Mouse (Mus musculus): ENCODE measurements around the gene Scmh1. TPM values are rescaled to one million over a fixed set of nuclear protein-coding genes. Genes with fewer than 3 reads are reported as not detected.
"Not testable (repeated sequence)": the region's sequence is repeated elsewhere in the genome, so short reads cannot be mapped to it uniquely, and the experiment has no call there.

The Scmh1 gene
- polyA plus RNA-seq, 1 experiment from 2014 or later: 12.8 TPM

DNA sequence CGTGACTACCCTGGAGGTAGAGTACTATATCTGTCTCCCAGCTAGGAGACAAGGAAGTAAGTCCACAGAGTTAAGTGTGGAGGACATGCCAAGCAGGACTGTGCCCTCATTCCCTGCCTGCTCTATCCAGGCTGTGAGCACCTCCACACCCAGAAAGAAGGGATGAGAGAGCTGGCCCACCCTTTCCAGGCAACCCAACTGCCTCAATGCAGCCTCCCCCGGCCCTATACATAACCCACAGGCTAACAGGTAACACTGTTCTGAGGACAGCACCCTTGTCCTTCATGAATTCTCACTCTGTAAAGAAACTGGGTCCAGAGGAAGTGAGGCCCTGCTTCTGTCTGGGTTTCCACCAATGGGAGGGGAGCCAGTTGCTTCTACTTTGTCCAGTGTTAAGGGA lies 19.6 kb upstream of the Scmh1 start:
- H3K27ac ChIP-seq (replicated peaks): no peak overlapping the region
- H3K9me3 ChIP-seq (replicated peaks): no peaks in the 10 kb centered on the region
- H3K4me2 ChIP-seq: no peak overlapping the region
- no peak overlapping the region for H3K9ac ChIP-seq
- no peaks in the 10 kb centered on the region for H3K4me1 ChIP-seq (replicated peaks)
- no peaks in the 10 kb centered on the region for H3K36me3 ChIP-seq (replicated peaks)
- H3K27me3 ChIP-seq: no peaks in the 10 kb centered on the region; the same call in 1 of the 2 replicates
- WGBS (ENCODE audit: insufficient replicate concordance): 63% methylated on average over 2 of the region's 2 CpGs
- no peak for ATAC-seq (ENCODE audit: insufficient read depth)
- H3K4me3 ChIP-seq (replicated peaks): no peak overlapping the region

- H3K9me3 ChIP-seq (replicated peaks): no peaks in the 10 kb centered on the region
- WGBS (ENCODE audit: insufficient replicate concordance): 27% methylated on average over 4 of the region's 4 CpGs
- H3K4me2 ChIP-seq: no peak overlapping the region
- ATAC-seq (ENCODE audit: insufficient read depth): no peak
- peaks cover 2% of the 10 kb centered on the region for H3K4me1 ChIP-seq (replicated peaks)
- H3K9ac ChIP-seq: no peak overlapping the region
- H3K36me3 ChIP-seq (replicated peaks): no peaks in the 10 kb centered on the region
- no peaks in the 10 kb centered on the region; the same call in 1 of the 2 replicates for H3K27me3 ChIP-seq
- H3K27ac ChIP-seq (replicated peaks): no peak overlapping the region
- H3K4me3 ChIP-seq (replicated peaks): no peak overlapping the region
Measured at GRCm38 (mm10) chr4:120387496-120387895, 17.6 kb upstream of the Scmh1 start.

DNA sequence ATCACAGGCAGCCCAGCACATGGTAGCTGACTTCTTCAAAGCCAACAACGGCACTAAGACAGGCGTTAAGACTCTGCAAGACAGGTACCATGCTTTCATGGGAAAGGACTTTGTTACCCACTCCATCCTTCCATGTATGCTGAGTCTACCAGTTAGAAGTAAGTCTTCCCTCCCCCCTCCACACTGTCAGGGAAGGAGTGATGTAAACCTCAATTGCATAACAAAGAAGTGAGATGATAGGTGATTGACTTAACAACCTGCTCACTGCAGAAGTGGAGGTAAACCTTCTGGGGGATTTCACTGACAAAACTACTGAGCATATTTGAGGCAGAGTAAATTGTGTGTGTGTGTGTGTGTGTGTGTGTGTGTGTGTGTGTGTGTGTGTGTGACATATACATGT lies 17.1 kb upstream of the Scmh1 start:
- WGBS (ENCODE audit: insufficient replicate concordance): 50% methylated on average over 2 of the region's 2 CpGs

GRCm38 (mm10) chr4:120388998-120389542 lies 16.0 kb upstream of the Scmh1 start:
- H3K9me3 ChIP-seq (replicated peaks): no peaks in the 10 kb centered on the region
- no peak for ATAC-seq (ENCODE audit: insufficient read depth)
- H3K4me1 ChIP-seq (replicated peaks): peaks cover 11% of the 10 kb centered on the region
- H3K27me3 ChIP-seq: no peaks in the 10 kb centered on the region; the same call in 1 of the 2 replicates
- H3K9ac ChIP-seq: no peak overlapping the region
- no peak overlapping the region for H3K27ac ChIP-seq (replicated peaks)
- H3K4me3 ChIP-seq (replicated peaks): no peak overlapping the region
- no peaks in the 10 kb centered on the region for H3K36me3 ChIP-seq (replicated peaks)
- 53% methylated on average over 3 of the region's 3 CpGs for WGBS (ENCODE audit: insufficient replicate concordance)
- no peak overlapping the region for H3K4me2 ChIP-seq

More for the DNA sequence above, 17.1 kb upstream of the Scmh1 start:
- no peaks in the 10 kb centered on the region; the same call in 1 of the 2 replicates for H3K27me3 ChIP-seq
- peaks cover 7% of the 10 kb centered on the region for H3K4me1 ChIP-seq (replicated peaks)
- H3K4me2 ChIP-seq: no peak overlapping the region
- H3K27ac ChIP-seq (replicated peaks): no peak overlapping the region
- no peaks in the 10 kb centered on the region for H3K36me3 ChIP-seq (replicated peaks)
- H3K4me3 ChIP-seq (replicated peaks): no peak overlapping the region
- no peak overlapping the region for H3K9ac ChIP-seq
- no peaks in the 10 kb centered on the region for H3K9me3 ChIP-seq (replicated peaks)
- no peak for ATAC-seq (ENCODE audit: insufficient read depth)

DNA sequence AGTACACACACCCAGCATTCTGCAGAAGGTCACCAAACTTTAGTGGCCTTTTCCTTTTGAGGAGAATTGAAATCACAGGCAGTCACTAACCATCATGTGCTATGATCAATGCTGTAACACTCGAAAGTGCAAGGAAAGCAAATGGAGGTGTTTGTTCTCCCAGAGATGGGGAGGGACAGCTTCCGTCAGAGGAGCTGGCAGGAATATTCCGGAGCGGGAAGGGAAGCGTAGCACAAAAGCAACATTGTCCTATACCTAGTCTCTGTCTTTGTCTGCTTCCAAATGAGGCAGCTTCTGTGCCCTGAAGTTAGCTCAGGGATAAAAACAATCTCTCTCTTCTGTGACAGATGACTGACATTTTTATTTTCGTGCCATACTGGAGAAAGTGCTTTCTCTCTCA lies 15.5 kb upstream of the Scmh1 start:
- WGBS (ENCODE audit: insufficient replicate concordance): 73% methylated on average over 6 of the region's 6 CpGs
- Histone ChIP-seq H3K4me3 (replicated peaks) (no peak overlapping the region), H3K36me3 (replicated peaks) (no peaks in the 10 kb centered on the region), H3K9me3 (replicated peaks) (no peaks in the 10 kb centered on the region), H3K4me1 (replicated peaks) (peaks cover 11% of the 10 kb centered on the region), H3K27ac (replicated peaks) (no peak overlapping the region), H3K9ac (no peak overlapping the region), H3K27me3 (no peaks in the 10 kb centered on the region; the same call in 1 of the 2 replicates), H3K4me2 (no peak overlapping the region)
- no peak for ATAC-seq (ENCODE audit: insufficient read depth)

GRCm38 (mm10) chr4:120391591-120391990 lies 13.5 kb upstream of the Scmh1 start:
- ATAC-seq (ENCODE audit: insufficient read depth): no peak
- no peak overlapping the region for H3K27ac ChIP-seq (replicated peaks)

GRCm38 (mm10) chr4:120392341-120392740 lies 12.7 kb upstream of the Scmh1 start:
- H3K9ac ChIP-seq: no peak overlapping the region
- no peak overlapping the region for H3K27ac ChIP-seq (replicated peaks)
- peaks cover 11% of the 10 kb centered on the region for H3K4me1 ChIP-seq (replicated peaks)
- H3K4me2 ChIP-seq: no peak overlapping the region
- no peaks in the 10 kb centered on the region for H3K9me3 ChIP-seq (replicated peaks)
- H3K27me3 ChIP-seq: no peaks in the 10 kb centered on the region; the same call in 1 of the 2 replicates
- ATAC-seq (ENCODE audit: insufficient read depth): no peak
- 56% methylated on average over 4 of the region's 4 CpGs for WGBS (ENCODE audit: insufficient replicate concordance)
- H3K4me3 ChIP-seq (replicated peaks): no peak overlapping the region
- H3K36me3 ChIP-seq (replicated peaks): no peaks in the 10 kb centered on the region

More at GRCm38 (mm10) chr4:120391591-120391990, 13.5 kb upstream of the Scmh1 start:
- Histone ChIP-seq H3K9ac (no peak overlapping the region), H3K27me3 (no peaks in the 10 kb centered on the region; the same call in 1 of the 2 replicates), H3K4me1 (replicated peaks) (peaks cover 11% of the 10 kb centered on the region), H3K9me3 (replicated peaks) (no peaks in the 10 kb centered on the region), H3K4me2 (no peak overlapping the region), H3K36me3 (replicated peaks) (no peaks in the 10 kb centered on the region), H3K4me3 (replicated peaks) (no peak overlapping the region)
- 79% methylated on average over 6 of the region's 6 CpGs for WGBS (ENCODE audit: insufficient replicate concordance)

DNA sequence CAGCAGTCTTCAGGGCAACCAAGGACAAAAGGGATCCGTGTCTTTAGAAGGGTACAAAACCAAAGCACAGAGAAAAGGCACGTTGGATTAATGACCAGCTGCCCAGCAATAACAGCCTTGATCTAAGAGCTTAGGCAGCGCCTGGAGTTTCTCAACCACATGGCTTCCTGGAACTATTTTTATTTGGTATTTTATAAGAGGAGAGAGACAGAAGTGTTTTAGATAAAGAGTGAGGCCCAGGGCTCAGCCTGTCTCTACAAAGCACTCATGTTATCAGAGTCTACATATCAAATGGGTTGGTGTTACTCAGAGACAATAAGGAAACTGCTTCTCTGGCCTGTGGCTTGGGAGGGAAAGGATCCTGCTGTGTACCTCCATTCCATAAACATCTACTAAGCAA lies 12.3 kb upstream of the Scmh1 start:
- WGBS (ENCODE audit: insufficient replicate concordance): 18% methylated on average over 3 of the region's 3 CpGs
- Histone ChIP-seq H3K4me3 (replicated peaks) (no peak overlapping the region), H3K9me3 (replicated peaks) (no peaks in the 10 kb centered on the region), H3K27ac (replicated peaks) (no peak overlapping the region), H3K4me2 (no peak overlapping the region; the same call in 1 of the 2 replicates), H3K4me1 (replicated peaks) (peaks cover 11% of the 10 kb centered on the region), H3K9ac (no peak overlapping the region), H3K36me3 (replicated peaks) (no peaks in the 10 kb centered on the region), H3K27me3 (no peaks in the 10 kb centered on the region; the same call in 1 of the 2 replicates)
- ATAC-seq (ENCODE audit: insufficient read depth): peak; percentile 49; the same call in 1 of the 2 replicates

GRCm38 (mm10) chr4:120400251-120400650 lies 4.8 kb upstream of the Scmh1 start:
- peaks cover 34% of the 10 kb centered on the region for H3K4me1 ChIP-seq (replicated peaks)
- H3K27me3 ChIP-seq: no peaks in the 10 kb centered on the region
- H3K4me2 ChIP-seq: no peak overlapping the region
- H3K9ac ChIP-seq: no peak overlapping the region
- no peaks in the 10 kb centered on the region for H3K9me3 ChIP-seq (replicated peaks)
- no peak overlapping the region for H3K27ac ChIP-seq (replicated peaks)
- no peaks in the 10 kb centered on the region for H3K36me3 ChIP-seq (replicated peaks)
- H3K4me3 ChIP-seq (replicated peaks): no peak overlapping the region
- no peak for ATAC-seq (ENCODE audit: insufficient read depth)
- WGBS (ENCODE audit: insufficient replicate concordance): 71% methylated on average over 3 of the region's 3 CpGs

DNA sequence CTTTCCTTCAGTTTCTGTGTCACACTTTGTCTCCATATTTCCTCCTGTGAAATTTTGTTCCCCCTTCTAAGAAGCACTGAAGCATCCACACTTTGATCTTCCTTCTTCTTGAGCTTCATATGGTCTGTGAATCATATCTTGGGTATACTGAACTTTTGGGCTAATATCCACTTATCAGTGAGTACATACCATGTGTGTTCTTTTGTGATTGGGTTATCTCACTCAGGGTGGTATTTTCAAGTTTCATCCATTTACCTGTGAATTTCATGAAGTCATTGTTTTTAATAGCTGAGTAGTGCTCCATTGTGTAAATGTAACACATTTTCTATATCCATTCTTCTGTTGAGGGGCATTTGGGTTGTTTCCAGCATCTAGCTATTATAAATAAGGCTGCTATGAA lies 3.0 kb upstream of the Scmh1 start:
- H3K27ac ChIP-seq (replicated peaks); H3K9ac ChIP-seq; H3K4me3 ChIP-seq (replicated peaks); H3K4me2 ChIP-seq; H3K36me3 ChIP-seq (replicated peaks); ATAC-seq (ENCODE audit: insufficient read depth); H3K27me3 ChIP-seq; H3K9me3 ChIP-seq (replicated peaks): not testable (repeated sequence)
- peaks cover 50% of the 10 kb centered on the region for H3K4me1 ChIP-seq (replicated peaks)

- Histone ChIP-seq H3K9me3 (replicated peaks) (no peaks in the 10 kb centered on the region), H3K9ac (no peak overlapping the region), H3K4me3 (replicated peaks) (peak overlapping the region; percentile 98), H3K36me3 (replicated peaks) (no peaks in the 10 kb centered on the region), H3K4me2 (peak overlapping the region; percentile 85), H3K27me3 (no peaks in the 10 kb centered on the region), H3K27ac (replicated peaks) (no peak overlapping the region), H3K4me1 (replicated peaks) (peaks cover 55% of the 10 kb centered on the region)
- ATAC-seq (ENCODE audit: insufficient read depth): no peak
Measured at GRCm38 (mm10) chr4:120404247-120404646, 834 bp upstream of the Scmh1 start.

DNA sequence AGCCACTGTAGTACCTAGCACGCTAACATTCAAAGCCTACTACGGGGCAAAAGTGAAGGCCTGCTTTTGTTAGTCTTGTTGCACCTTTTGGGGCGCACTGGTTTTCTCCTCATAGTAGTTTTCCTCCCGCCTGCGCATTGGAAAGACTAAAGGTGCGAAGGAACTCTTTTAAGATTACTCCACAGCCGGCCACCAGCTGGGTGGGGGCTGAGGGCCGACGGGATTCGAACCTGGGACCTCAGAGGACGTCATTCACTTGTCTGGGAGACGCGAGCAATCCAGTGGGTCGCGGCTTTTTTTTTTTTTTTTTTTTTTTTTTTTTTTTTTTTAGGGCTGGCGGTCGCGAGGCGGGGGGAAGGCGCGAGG lies 320 bp upstream of the Scmh1 start:
- WGBS (ENCODE audit: insufficient replicate concordance): 14% methylated on average over 15 of the region's 21 CpGs
- Histone ChIP-seq H3K9ac (peak overlapping the region; percentile 92), H3K4me1 (replicated peaks) (peaks cover 55% of the 10 kb centered on the region), H3K9me3 (replicated peaks) (no peaks in the 10 kb centered on the region), H3K27ac (replicated peaks) (peak overlapping the region; percentile 48; the same call in 1 of the 2 replicates), H3K36me3 (replicated peaks) (no peaks in the 10 kb centered on the region), H3K27me3 (no peaks in the 10 kb centered on the region), H3K4me3 (replicated peaks) (peak overlapping the region; percentile 98), H3K4me2 (peak overlapping the region; percentile 85)
- no peak for ATAC-seq (ENCODE audit: insufficient read depth)

All from liver, embryonic 15.5 days (tissue).